Mouse (Mus musculus) limb, embryonic 14.5 days (tissue): ENCODE data around the gene Sema7a. TPM values are rescaled to one million over a fixed set of nuclear protein-coding genes. Genes with fewer than 3 reads are reported as not detected.

Experiments
- ATAC-seq: fragments of 200-750 bp; cut with Nextera tagmentation; 2 replicates; pipeline ENCODE4 v1.8.0; 2017; ENCODE audit warnings: low read depth, moderate number of reproducible peaks, moderate TSS enrichment; ENCODE audit not compliant: low FRiP score
- DNase-seq: peaks from one replicate; pipeline ENCODE4 v3.0.0-alpha.2; 2015; ENCODE audit warnings: low spot score
- H3K27ac ChIP-seq: fragments of 300-500 bp; sonication (generic); replicated peaks from 2 replicates; pipeline ENCODE4 v1.5.1; 2014; ENCODE audit warnings: low read depth, mild to moderate bottlenecking, low read length, moderate library complexity, mixed read lengths
- H3K27me3 ChIP-seq: fragments of 300-500 bp; sonication (generic); 2 replicates; pipeline ENCODE4 v1.6.1; 2014; ENCODE audit warnings: low read length, mixed read lengths; ENCODE audit not compliant: control insufficient read depth, insufficient read depth
- H3K36me3 ChIP-seq: fragments of 300-500 bp; sonication (generic); 2 replicates; pipeline ENCODE4 v1.6.1; 2014; ENCODE audit warnings: mild to moderate bottlenecking, low read length, moderate library complexity, mixed read lengths; ENCODE audit not compliant: control insufficient read depth, insufficient read depth
- H3K4me1 ChIP-seq: fragments of 300-500 bp; sonication (generic); 2 replicates; pipeline ENCODE4 v1.6.1; 2014; ENCODE audit warnings: antibody characterized with exemption, low read length, mixed read lengths; ENCODE audit not compliant: control insufficient read depth, insufficient read depth
- H3K4me2 ChIP-seq: fragments of 300-500 bp; sonication (generic); replicated peaks from 2 replicates; pipeline ENCODE4 v1.6.1; 2014; ENCODE audit warnings: low read depth, mild to moderate bottlenecking, low read length, moderate library complexity; ENCODE audit not compliant: severe bottlenecking
- H3K4me3 ChIP-seq: fragments of 300-500 bp; sonication (generic); replicated peaks from 2 replicates; pipeline ENCODE4 v1.5.1; 2014; ENCODE audit warnings: low read length
- H3K9ac ChIP-seq: fragments of 300-500 bp; sonication (generic); 2 replicates; pipeline ENCODE4 v1.6.1; 2014; ENCODE audit warnings: mild to moderate bottlenecking, low read depth, low read length, moderate library complexity; ENCODE audit not compliant: severe bottlenecking
- H3K9me3 ChIP-seq: fragments of 300-500 bp; sonication (generic); 2 replicates; pipeline ENCODE4 v1.6.1; 2016; ENCODE audit warnings: low read length; ENCODE audit not compliant: control insufficient read depth
- POLR2A ChIP-seq: fragments of 200-500 bp; IDR thresholded peaks from 2 replicates; pipeline ENCODE4 v1.8.0; 2012; ENCODE audit warnings: inconsistent platforms, mild to moderate bottlenecking, moderate library complexity, borderline replicate concordance; ENCODE audit not compliant: insufficient read depth, insufficient read length; ENCODE audit errors: extremely low read depth
- WGBS: fragments of 180-500 bp; shearing (Covaris S2); extraction: QIAGEN DNeasy Blood & Tissue Kit; methylation state at CpG from one replicate; pipeline ENCODE4 v1.1.7; 2014; 5-methylcytosine and 5-hydroxymethylcytosine counted together
- polyA plus RNA-seq, 2 experiments: library from polyadenylated mRNA; depleted of rRNA in 1 of 2; stranded (reverse) in 1 of 2; unstranded in 1 of 2; fragments of >200 nt; fragmentation: Nextera tagmentation in 1 of 2; extraction: Ambion mirVana in 1 of 2; gene quantifications; 2 replicates each; pipeline versions ENCODE4 v1.2.1 to v1.2.3; 2012 to 2014

The Sema7a gene
- polyA plus RNA-seq, 2 experiments, result 1.1 to 7.4 TPM

- no peak overlapping the region for H3K27ac ChIP-seq
- DNase-seq (no peak), ATAC-seq (no peak)
- no peak overlapping the region for H3K4me3 ChIP-seq
- H3K27me3 ChIP-seq, result no peaks in the 10 kb centered on the region
- TF ChIP-seq POLR2A, result no peak
- no peak overlapping the region for H3K9ac ChIP-seq
- 76% methylated on average over 7 of the region's 7 CpGs for WGBS
- H3K9me3 ChIP-seq, result no peaks in the 10 kb centered on the region
- H3K4me1 ChIP-seq, result no peaks in the 10 kb centered on the region
- H3K4me2 ChIP-seq, result no peak overlapping the region
- H3K36me3 ChIP-seq, result no peaks in the 10 kb centered on the region
These were observed 46.4 kb downstream of the Sema7a start for GRCm38 (mm10) chr9:57986293-57986692.

DNA sequence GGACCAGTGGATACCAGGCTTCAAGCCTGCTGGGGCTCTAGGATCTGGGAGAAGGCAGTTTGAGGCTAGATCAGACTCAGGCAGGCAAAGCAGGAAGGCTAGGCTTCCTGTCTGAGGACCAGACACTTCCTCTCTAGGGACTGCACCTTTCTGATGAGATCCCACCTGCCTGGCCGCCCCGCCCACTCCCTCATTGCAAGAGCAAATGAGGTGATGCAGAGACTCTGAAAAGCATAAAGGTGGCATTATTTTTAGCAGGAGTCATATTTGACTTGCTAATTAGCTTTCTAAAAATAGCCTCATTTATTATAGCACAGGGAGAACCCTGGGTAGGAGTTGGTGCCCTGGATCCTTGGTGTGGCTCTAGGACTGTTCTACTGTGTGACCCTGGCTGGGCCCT is 48.2 kb downstream of the Sema7a start:
- Histone ChIP-seq H3K4me1 (peaks cover 2% of the 10 kb centered on the region), H3K4me3 (no peak overlapping the region), H3K27me3 (no peaks in the 10 kb centered on the region), H3K36me3 (no peaks in the 10 kb centered on the region), H3K9ac (no peak overlapping the region), H3K9me3 (no peaks in the 10 kb centered on the region), H3K27ac (no peak overlapping the region), H3K4me2 (no peak overlapping the region)
- no peak for DNase-seq
- no peak for ATAC-seq
- no peak for TF ChIP-seq POLR2A
- WGBS, result 66% methylated on average over 2 of the region's 2 CpGs

DNA sequence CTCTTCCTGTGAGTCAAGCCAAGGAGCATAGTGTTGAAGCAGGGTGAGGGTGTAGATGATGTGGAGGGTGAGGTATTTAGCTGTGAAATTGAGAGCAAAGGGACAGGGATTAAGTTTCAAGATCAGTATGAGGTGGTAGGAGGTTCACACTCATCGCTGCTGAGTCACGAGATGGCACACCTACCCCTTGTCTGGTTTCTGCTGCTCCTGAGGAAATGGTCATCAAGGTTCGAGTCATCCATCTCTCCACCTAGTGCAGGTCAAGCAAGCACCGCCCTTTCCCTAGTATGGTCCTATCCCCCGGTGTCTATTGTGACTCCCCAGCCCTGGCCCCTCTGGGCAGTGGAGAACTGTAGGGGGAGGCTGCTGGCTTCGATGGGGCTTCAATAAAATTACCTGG is 49.4 kb downstream of the Sema7a start:
- H3K4me2 ChIP-seq, result no peak overlapping the region
- 80% methylated on average over 6 of the region's 6 CpGs for WGBS

DNA sequence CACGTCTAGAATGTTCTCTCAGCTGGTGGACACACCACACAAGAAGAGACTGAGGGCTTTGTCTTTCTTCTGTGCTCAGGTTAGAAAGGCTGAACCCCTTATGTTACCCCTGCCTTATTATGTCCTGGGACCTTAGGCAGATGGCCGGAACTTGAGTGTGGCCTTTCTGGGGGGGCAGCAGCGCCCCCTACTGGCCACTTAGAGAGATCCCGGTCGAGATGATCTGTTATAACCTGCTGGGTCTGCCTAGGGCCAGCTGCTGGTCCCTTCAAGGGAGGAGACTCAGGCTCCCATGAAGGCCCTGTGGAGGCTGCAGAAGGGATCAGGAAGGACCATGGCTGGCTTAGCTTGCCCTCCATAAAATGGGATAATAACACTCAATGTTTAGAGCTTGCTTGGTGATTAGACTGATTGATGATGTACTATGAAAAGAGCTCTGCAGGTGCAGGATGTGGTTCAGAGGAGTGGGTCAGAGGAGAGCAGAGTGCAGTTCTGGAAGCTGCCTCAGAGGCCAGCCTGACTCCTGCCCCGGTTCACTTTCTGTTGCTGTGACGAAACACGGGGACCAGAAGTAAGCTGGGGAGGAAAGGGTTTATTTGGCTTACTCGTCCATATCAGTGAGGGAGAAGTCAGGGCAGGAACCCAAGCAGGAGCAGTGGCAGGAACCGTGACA is 50.7 kb downstream of the Sema7a start:
- WGBS, result 42% methylated on average over 10 of the region's 10 CpGs
- peak; percentile 38 for DNase-seq
- Histone ChIP-seq H3K4me3 (no peak overlapping the region), H3K9ac (no peak overlapping the region), H3K4me1 (peaks cover 7% of the 10 kb centered on the region), H3K9me3 (no peaks in the 10 kb centered on the region), H3K4me2 (no peak overlapping the region), H3K36me3 (no peaks in the 10 kb centered on the region), H3K27ac (no peak overlapping the region), H3K27me3 (no peaks in the 10 kb centered on the region)
- no peak for ATAC-seq
- no peak for TF ChIP-seq POLR2A

More for the DNA sequence above, 49.4 kb downstream of the Sema7a start:
- Histone ChIP-seq H3K36me3 (no peaks in the 10 kb centered on the region), H3K9ac (no peak overlapping the region), H3K27ac (no peak overlapping the region), H3K9me3 (no peaks in the 10 kb centered on the region), H3K4me1 (peaks cover 7% of the 10 kb centered on the region), H3K4me3 (no peak overlapping the region), H3K27me3 (no peaks in the 10 kb centered on the region)
- ATAC-seq (no peak), DNase-seq (no peak)
- no peak for TF ChIP-seq POLR2A

GRCm38 (mm10) chr9:57992060-57992459 is 52.1 kb downstream of the Sema7a start:
- 99% methylated on average over 3 of the region's 3 CpGs for WGBS
- ATAC-seq (no peak), DNase-seq (no peak)
- Histone ChIP-seq H3K27me3 (peaks cover 8% of the 10 kb centered on the region), H3K27ac (no peak overlapping the region), H3K9me3 (no peaks in the 10 kb centered on the region), H3K4me2 (no peak overlapping the region), H3K36me3 (no peaks in the 10 kb centered on the region), H3K4me3 (no peak overlapping the region), H3K9ac (no peak overlapping the region), H3K4me1 (peaks cover 7% of the 10 kb centered on the region)
- no peak for TF ChIP-seq POLR2A
